Mouse (Mus musculus): ENCODE measurements at regions not wholly inside any gene's neighbourhood (a gene's known extent, or its start where the extent isn't known, plus 50 kb on each side); places are given as distances from the start of the nearest gene placed in this dataset.
"Not testable (repeated sequence)": the region's sequence is repeated elsewhere in the genome, so short reads cannot be mapped to it uniquely, and the experiment has no call there.

- Histone ChIP-seq H3K4me2 (replicated peaks; ENCODE audit: low read depth, low read length) (no peak overlapping the region), H3K4me1 (ENCODE audit: insufficient read depth, low read length) (no peaks in the 10 kb centered on the region), H3K9me3 (ENCODE audit: low read length) (no peaks in the 10 kb centered on the region), H3K27me3 (ENCODE audit: insufficient read depth, low read length) (peaks cover 4% of the 10 kb centered on the region; the same call in 1 of the 2 replicates), H3K36me3 (ENCODE audit: insufficient read depth, low read length) (no peaks in the 10 kb centered on the region), H3K4me3 (ENCODE audit: low read length) (no peak overlapping the region), H3K27ac (ENCODE audit: low read length) (no peak overlapping the region), H3K9ac (replicated peaks; ENCODE audit: low read length) (no peak overlapping the region)
- 0 out of 2 replicates have a peak, but pooled peaks have one; percentile 29 for ATAC-seq (ENCODE audit: low FRiP score, low TSS enrichment)
- WGBS, result 43% methylated on average over 16 of the region's 16 CpGs
These were observed 143.7 kb upstream of the Fer start for GRCm38 (mm10) chr17:63718972-63719715.

- ATAC-seq (ENCODE audit: low FRiP score, low TSS enrichment), result no peak
- WGBS, result 77% methylated on average over 4 of the region's 4 CpGs
These were observed 143.1 kb upstream of the Fer start for GRCm38 (mm10) chr17:63719771-63720170.

GRCm38 (mm10) chr17:63720883-63721282, 142.0 kb upstream of the Fer start:
- no peaks in the 10 kb centered on the region for H3K9me3 ChIP-seq (ENCODE audit: low read length)
- ATAC-seq (ENCODE audit: low FRiP score, low TSS enrichment), result no peak
- no peak overlapping the region for H3K4me2 ChIP-seq (replicated peaks; ENCODE audit: low read depth, low read length)
- H3K9ac ChIP-seq (replicated peaks; ENCODE audit: low read length), result no peak overlapping the region
- H3K27me3 ChIP-seq (ENCODE audit: insufficient read depth, low read length), result peaks cover 4% of the 10 kb centered on the region; the same call in 1 of the 2 replicates
- no peak overlapping the region for H3K27ac ChIP-seq (ENCODE audit: low read length)
- H3K4me3 ChIP-seq (ENCODE audit: low read length), result no peak overlapping the region
- no peaks in the 10 kb centered on the region for H3K4me1 ChIP-seq (ENCODE audit: insufficient read depth, low read length)
- no peaks in the 10 kb centered on the region for H3K36me3 ChIP-seq (ENCODE audit: insufficient read depth, low read length)
- WGBS, result 34% methylated on average over 4 of the region's 4 CpGs

More at GRCm38 (mm10) chr17:63719771-63720170, 143.1 kb upstream of the Fer start:
- H3K4me3 ChIP-seq (ENCODE audit: low read length), result no peak overlapping the region
- no peaks in the 10 kb centered on the region for H3K4me1 ChIP-seq (ENCODE audit: insufficient read depth, low read length)
- no peak overlapping the region for H3K27ac ChIP-seq (ENCODE audit: low read length)
- H3K36me3 ChIP-seq (ENCODE audit: insufficient read depth, low read length), result no peaks in the 10 kb centered on the region
- H3K9me3 ChIP-seq (ENCODE audit: low read length), result no peaks in the 10 kb centered on the region
- no peak overlapping the region for H3K4me2 ChIP-seq (replicated peaks; ENCODE audit: low read depth, low read length)
- H3K27me3 ChIP-seq (ENCODE audit: insufficient read depth, low read length), result peaks cover 4% of the 10 kb centered on the region; the same call in 1 of the 2 replicates
- no peak overlapping the region for H3K9ac ChIP-seq (replicated peaks; ENCODE audit: low read length)

DNA sequence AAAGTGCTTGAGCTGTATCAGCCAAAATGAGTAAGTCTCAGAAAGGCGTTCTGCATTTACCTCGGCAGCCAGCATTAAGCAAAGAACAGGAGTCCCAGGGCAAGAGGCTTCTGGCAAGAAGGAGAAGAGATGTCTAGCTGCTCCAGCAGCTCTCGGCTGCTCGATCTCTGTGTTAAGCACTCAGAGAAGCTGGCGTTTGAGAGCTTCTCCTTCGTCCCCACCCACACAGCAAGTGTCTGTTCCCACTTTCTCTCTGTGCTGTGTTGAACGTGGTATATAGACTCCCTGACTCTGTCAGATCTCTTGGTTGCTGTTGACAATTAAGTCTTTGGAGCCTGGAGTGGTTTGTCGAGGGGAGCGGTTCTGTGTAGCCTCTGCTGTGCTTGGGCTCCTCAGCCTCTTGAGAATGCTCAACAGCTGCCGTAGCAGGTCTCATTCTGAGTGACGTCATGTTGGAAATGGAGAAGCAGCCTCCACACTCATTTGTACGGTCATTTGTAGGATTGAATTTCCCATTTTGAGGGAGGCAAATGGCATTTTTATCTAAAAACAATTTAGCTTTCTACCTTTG, 140.3 kb upstream of the Fer start:
- Histone ChIP-seq H3K9ac (replicated peaks; ENCODE audit: low read length) (no peak overlapping the region), H3K27ac (ENCODE audit: low read length) (no peak overlapping the region), H3K27me3 (ENCODE audit: insufficient read depth, low read length) (no peaks in the 10 kb centered on the region; the same call in 1 of the 2 replicates), H3K4me3 (ENCODE audit: low read length) (no peak overlapping the region), H3K9me3 (ENCODE audit: low read length) (no peaks in the 10 kb centered on the region), H3K4me2 (replicated peaks; ENCODE audit: low read depth, low read length) (no peak overlapping the region), H3K36me3 (ENCODE audit: insufficient read depth, low read length) (no peaks in the 10 kb centered on the region), H3K4me1 (ENCODE audit: insufficient read depth, low read length) (no peaks in the 10 kb centered on the region)
- ATAC-seq (ENCODE audit: low FRiP score, low TSS enrichment), result no peak
- 72% methylated on average over 12 of the region's 12 CpGs for WGBS

- H3K4me3 ChIP-seq (ENCODE audit: low read length), result no peak overlapping the region
- H3K27ac ChIP-seq (ENCODE audit: low read length), result no peak overlapping the region
- H3K4me1 ChIP-seq (ENCODE audit: insufficient read depth, low read length), result no peaks in the 10 kb centered on the region
- 85% methylated on average over 1 of the region's 1 CpGs for WGBS
- no peaks in the 10 kb centered on the region for H3K36me3 ChIP-seq (ENCODE audit: insufficient read depth, low read length)
- H3K27me3 ChIP-seq (ENCODE audit: insufficient read depth, low read length), result no peaks in the 10 kb centered on the region
- H3K9me3 ChIP-seq (ENCODE audit: low read length), result peaks cover 5% of the 10 kb centered on the region; the same call in 1 of the 2 replicates
- H3K4me2 ChIP-seq (replicated peaks; ENCODE audit: low read depth, low read length), result no peak overlapping the region
- ATAC-seq (ENCODE audit: low FRiP score, low TSS enrichment), result no peak
- no peak overlapping the region for H3K9ac ChIP-seq (replicated peaks; ENCODE audit: low read length)
These were observed 124.7 kb upstream of the Fer start for GRCm38 (mm10) chr17:63738206-63738605.

GRCm38 (mm10) chr17:63739710-63740109, 123.2 kb upstream of the Fer start:
- H3K27ac ChIP-seq (ENCODE audit: low read length), result no peak overlapping the region
- ATAC-seq (ENCODE audit: low FRiP score, low TSS enrichment), result no peak
- no peak overlapping the region for H3K4me3 ChIP-seq (ENCODE audit: low read length)
- H3K9ac ChIP-seq (replicated peaks; ENCODE audit: low read length), result no peak overlapping the region
- peaks cover 5% of the 10 kb centered on the region; the same call in 1 of the 2 replicates for H3K9me3 ChIP-seq (ENCODE audit: low read length)
- no peak overlapping the region for H3K4me2 ChIP-seq (replicated peaks; ENCODE audit: low read depth, low read length)
- no peaks in the 10 kb centered on the region for H3K27me3 ChIP-seq (ENCODE audit: insufficient read depth, low read length)
- H3K36me3 ChIP-seq (ENCODE audit: insufficient read depth, low read length), result no peaks in the 10 kb centered on the region
- no peaks in the 10 kb centered on the region for H3K4me1 ChIP-seq (ENCODE audit: insufficient read depth, low read length)
- WGBS, result 85% methylated on average over 2 of the region's 2 CpGs

GRCm38 (mm10) chr17:63749257-63749656, 113.6 kb upstream of the Fer start:
- not testable (repeated sequence) for H3K4me1 ChIP-seq (ENCODE audit: insufficient read depth, low read length); H3K9me3 ChIP-seq (ENCODE audit: low read length); H3K4me2 ChIP-seq (replicated peaks; ENCODE audit: low read depth, low read length); H3K36me3 ChIP-seq (ENCODE audit: insufficient read depth, low read length); H3K27me3 ChIP-seq (ENCODE audit: insufficient read depth, low read length); H3K4me3 ChIP-seq (ENCODE audit: low read length); H3K27ac ChIP-seq (ENCODE audit: low read length); H3K9ac ChIP-seq (replicated peaks; ENCODE audit: low read length); ATAC-seq (ENCODE audit: low FRiP score, low TSS enrichment)
- 95% methylated on average over 5 of the region's 10 CpGs for whole genome bisulfite sequencing

DNA sequence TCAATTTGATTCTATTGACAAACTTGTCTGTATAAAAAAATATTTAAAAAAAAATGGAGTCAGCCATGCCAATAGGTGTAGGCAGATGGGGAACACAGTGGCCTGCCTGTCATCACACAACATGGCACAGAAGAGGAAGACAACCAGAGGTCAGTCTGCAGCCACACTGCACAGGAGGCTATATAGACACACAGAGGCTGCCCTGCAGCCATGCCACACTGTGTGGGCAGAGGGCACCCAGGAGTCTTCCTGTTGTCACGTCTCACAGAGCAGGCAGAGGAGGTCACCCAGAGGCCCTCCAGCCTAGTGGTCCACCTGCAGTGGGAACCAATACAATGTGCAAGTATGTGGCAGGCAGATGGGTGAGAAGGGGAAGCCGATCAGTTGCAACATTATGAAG, 108.5 kb upstream of the Fer start:
- H3K9me3 ChIP-seq (ENCODE audit: low read length), result 0 out of 2 replicates have a peak, but pooled peaks cover 4% of the 10 kb centered on the region
- no peak overlapping the region for H3K9ac ChIP-seq (replicated peaks; ENCODE audit: low read length)
- H3K4me2 ChIP-seq (replicated peaks; ENCODE audit: low read depth, low read length), result no peak overlapping the region
- no peak overlapping the region for H3K4me3 ChIP-seq (ENCODE audit: low read length)
- H3K36me3 ChIP-seq (ENCODE audit: insufficient read depth, low read length), result no peaks in the 10 kb centered on the region
- H3K27ac ChIP-seq (ENCODE audit: low read length), result no peak overlapping the region
- ATAC-seq (ENCODE audit: low FRiP score, low TSS enrichment), result no peak
- no peaks in the 10 kb centered on the region for H3K27me3 ChIP-seq (ENCODE audit: insufficient read depth, low read length)
- 73% methylated on average over 2 of the region's 2 CpGs for WGBS
- H3K4me1 ChIP-seq (ENCODE audit: insufficient read depth, low read length), result no peaks in the 10 kb centered on the region

- Histone ChIP-seq H3K27me3 (ENCODE audit: insufficient read depth, low read length) (no peaks in the 10 kb centered on the region), H3K9ac (replicated peaks; ENCODE audit: low read length) (no peak overlapping the region), H3K4me1 (ENCODE audit: insufficient read depth, low read length) (no peaks in the 10 kb centered on the region), H3K27ac (ENCODE audit: low read length) (no peak overlapping the region), H3K4me2 (replicated peaks; ENCODE audit: low read depth, low read length) (no peak overlapping the region), H3K9me3 (ENCODE audit: low read length) (peaks cover 4% of the 10 kb centered on the region; the same call in 1 of the 2 replicates), H3K36me3 (ENCODE audit: insufficient read depth, low read length) (no peaks in the 10 kb centered on the region), H3K4me3 (ENCODE audit: low read length) (no peak overlapping the region)
- no peak for ATAC-seq (ENCODE audit: low FRiP score, low TSS enrichment)
- 85% methylated on average over 13 of the region's 13 CpGs for WGBS
These were observed 104.8 kb upstream of the Fer start for GRCm38 (mm10) chr17:63757896-63758695.
